Mouse (Mus musculus) spleen, adult 2 months (tissue): ENCODE measurements around the gene Kif13a. TPM values are rescaled to one million over a fixed set of nuclear protein-coding genes. Genes with fewer than 3 reads are reported as not detected.

Experiments
- DNase-seq, 2 experiments: peaks; one replicate each; pipeline versions ENCODE4 v3.0.0 to v3.0.0-alpha.2; 2012 to 2021; ENCODE audit warnings: low spot score in 2 of 2, low read depth in 1 of 2
- H3K27ac ChIP-seq: fragments of 200-500 bp; 2 replicates; pipeline ENCODE4 v1.5.1; 2012; ENCODE audit warnings: low read length, inconsistent platforms; ENCODE audit not compliant: insufficient read depth
- H3K27me3 ChIP-seq: fragments of 200-500 bp; 2 replicates; pipeline ENCODE4 v1.6.1; 2012; ENCODE audit warnings: mild to moderate bottlenecking, moderate library complexity, low read length, inconsistent platforms; ENCODE audit not compliant: control insufficient read depth, insufficient read depth
- H3K36me3 ChIP-seq: fragments of 200-500 bp; 2 replicates; pipeline ENCODE4 v1.6.1; 2012; ENCODE audit warnings: mild to moderate bottlenecking, low read length, inconsistent platforms; ENCODE audit not compliant: control insufficient read depth, insufficient read depth
- H3K4me1 ChIP-seq: fragments of 200-500 bp; 2 replicates; pipeline ENCODE4 v1.6.1; 2011; ENCODE audit warnings: inconsistent platforms; ENCODE audit not compliant: control insufficient read depth, insufficient read depth, insufficient read length
- H3K4me3 ChIP-seq: fragments of 200-500 bp; 2 replicates; pipeline ENCODE4 v1.5.1; 2011; ENCODE audit warnings: mild to moderate bottlenecking, inconsistent platforms; ENCODE audit not compliant: insufficient read depth, insufficient read length; ENCODE audit errors: extremely low read depth
- CTCF ChIP-seq: fragments of 200-500 bp; IDR thresholded peaks from 2 replicates; pipeline ENCODE4 v1.5.1; 2011; ENCODE audit warnings: mild to moderate bottlenecking, inconsistent platforms; ENCODE audit not compliant: insufficient read depth, insufficient read length, insufficient replicate concordance; ENCODE audit errors: extremely low read depth
- POLR2A ChIP-seq: fragments of 200-500 bp; IDR thresholded peaks from 2 replicates; pipeline ENCODE4 v1.6.1; 2011; ENCODE audit warnings: low read depth, low read length, inconsistent platforms
- WGBS: fragments of 180-500 bp; shearing (Covaris S2); methylation state at CpG from one replicate; pipeline ENCODE4 v1.1.7; 2018; 5-methylcytosine and 5-hydroxymethylcytosine counted together
- polyA plus RNA-seq: library from polyadenylated mRNA; depleted of rRNA; stranded (reverse); fragments of >200 nt; gene quantifications from 2 replicates; pipeline ENCODE4 v1.2.3, GENCODE M21; 2012; rRNA removed

Gene Kif13a
- 5.6 and 6.1 TPM in 2 replicates for polyA plus RNA-seq

GRCm38 (mm10) chr13:46929719-46930658, at the start of gene Kif13a:
Kif13a (minus strand) TSS chr13:46929867.
- 7% methylated on average over 87 of the region's 96 CpGs for WGBS
- DNase-seq, result peak; percentile 18 to 48
- H3K27me3 ChIP-seq, result no peaks in the 10 kb centered on the region
- H3K4me3 ChIP-seq, result peak within 1 kb of the TSS; percentile 67
- no peaks in the 10 kb centered on the region for H3K36me3 ChIP-seq
- H3K27ac ChIP-seq, result peak within 1 kb of the TSS; percentile 87
- no peak for TF ChIP-seq CTCF
- peaks cover 4% of the 10 kb centered on the region; the same call in 1 of the 2 replicates for H3K4me1 ChIP-seq

DNA sequence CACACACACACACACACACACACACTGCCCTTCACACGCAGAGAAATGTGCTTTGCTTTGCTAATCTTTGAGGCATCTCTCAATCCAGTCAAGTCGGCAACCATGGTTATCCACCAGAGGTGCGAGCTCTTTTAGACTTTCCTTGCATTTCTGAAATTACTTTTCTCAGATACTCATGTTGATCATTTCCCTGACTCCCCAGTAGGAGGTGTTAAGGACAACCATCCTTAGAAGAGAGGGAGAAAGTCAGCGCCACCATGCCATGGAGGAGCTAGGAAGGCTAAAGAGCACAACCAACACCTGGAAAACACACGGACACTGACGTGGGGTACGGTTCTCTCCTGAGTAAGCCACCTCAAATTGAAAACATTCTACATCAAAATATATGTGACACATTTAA, 46.9 kb upstream of the Kif13a start:
- TF ChIP-seq POLR2A (no peak), CTCF (no peak)
- no peak for DNase-seq
- no peaks in the 10 kb centered on the region for H3K4me1 ChIP-seq
- H3K36me3 ChIP-seq, result no peaks in the 10 kb centered on the region
- 75% methylated on average over 7 of the region's 7 CpGs for WGBS
- no peak overlapping the region for H3K27ac ChIP-seq
- no peak overlapping the region for H3K4me3 ChIP-seq
- H3K27me3 ChIP-seq, result peaks cover 2% of the 10 kb centered on the region; the same call in 1 of the 2 replicates

- Histone ChIP-seq H3K27ac (no peak overlapping the region), H3K36me3 (no peaks in the 10 kb centered on the region), H3K4me1 (no peaks in the 10 kb centered on the region), H3K27me3 (peaks cover 2% of the 10 kb centered on the region; the same call in 1 of the 2 replicates), H3K4me3 (no peak overlapping the region)
- no peak for TF ChIP-seq POLR2A
- TF ChIP-seq CTCF, result no peak
- 22% methylated on average over 4 of the region's 4 CpGs for WGBS
- no peak for DNase-seq
Observed at GRCm38 (mm10) chr13:46975930-46976329, 46.3 kb upstream of the Kif13a start.

GRCm38 (mm10) chr13:46975031-46975551, 45.4 kb upstream of the Kif13a start:
- peaks cover 2% of the 10 kb centered on the region; the same call in 1 of the 2 replicates for H3K27me3 ChIP-seq
- no peak for DNase-seq
- no peak overlapping the region for H3K4me3 ChIP-seq
- no peak overlapping the region for H3K27ac ChIP-seq
- WGBS, result 64% methylated on average over 14 of the region's 14 CpGs
- TF ChIP-seq POLR2A (no peak), CTCF (no peak)
- no peaks in the 10 kb centered on the region for H3K36me3 ChIP-seq
- H3K4me1 ChIP-seq, result no peaks in the 10 kb centered on the region

DNA sequence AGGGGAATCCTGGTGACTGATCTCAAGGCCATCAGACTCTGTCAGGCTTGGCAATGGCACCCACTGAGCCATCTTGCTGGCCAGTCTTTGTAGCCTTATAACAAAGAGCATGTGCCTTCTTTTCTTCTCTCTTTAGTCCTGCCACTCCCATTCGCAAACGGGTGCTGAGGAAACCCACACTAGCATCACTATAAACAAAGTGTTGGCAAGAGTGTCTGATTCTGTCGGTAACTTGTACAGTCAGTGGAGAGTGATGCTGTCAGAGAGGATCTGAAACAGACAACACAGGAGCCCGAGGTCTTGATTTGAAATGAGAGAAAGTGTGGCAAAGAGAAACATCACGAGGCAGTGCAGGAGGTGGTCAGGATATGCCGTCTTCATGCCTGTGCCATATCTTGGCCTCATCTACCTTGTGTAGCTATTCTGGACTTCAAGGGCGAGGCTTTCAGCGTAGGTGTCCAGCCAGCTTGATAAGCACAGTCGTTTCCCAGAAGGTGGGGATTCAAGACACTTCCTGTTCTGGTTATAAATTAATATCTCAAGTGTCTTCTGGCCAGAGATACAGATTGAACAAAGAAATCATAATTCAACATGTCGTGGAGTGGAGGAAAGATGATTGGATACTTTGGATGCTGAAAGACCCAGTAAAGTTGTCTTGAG, 40.7 kb upstream of the Kif13a start:
- 66% methylated on average over 10 of the region's 10 CpGs for WGBS
- no peak overlapping the region for H3K27ac ChIP-seq

GRCm38 (mm10) chr13:46968626-46969025, 39.0 kb upstream of the Kif13a start:
- H3K27ac ChIP-seq, result no peak overlapping the region
- WGBS, result 87% methylated on average over 2 of the region's 2 CpGs
- H3K27me3 ChIP-seq, result no peaks in the 10 kb centered on the region
- H3K36me3 ChIP-seq, result no peaks in the 10 kb centered on the region
- no peak overlapping the region for H3K4me3 ChIP-seq
- no peak for DNase-seq
- TF ChIP-seq POLR2A (no peak), CTCF (no peak)
- H3K4me1 ChIP-seq, result no peaks in the 10 kb centered on the region

More for the DNA sequence above, 40.7 kb upstream of the Kif13a start:
- no peak overlapping the region for H3K4me3 ChIP-seq
- H3K4me1 ChIP-seq, result no peaks in the 10 kb centered on the region
- DNase-seq, result no peak
- no peaks in the 10 kb centered on the region for H3K36me3 ChIP-seq
- TF ChIP-seq POLR2A, result no peak
- TF ChIP-seq CTCF, result no peak
- H3K27me3 ChIP-seq, result peaks cover 2% of the 10 kb centered on the region; the same call in 1 of the 2 replicates
